Mouse (Mus musculus): Measurements from ENCODE around the gene Prss38. TPM values are rescaled to one million over a fixed set of nuclear protein-coding genes. Genes with fewer than 3 reads are reported as not detected.

The Prss38 gene
- polyA plus RNA-seq, 1 experiment from 2014 or later, result not detected

DNA sequence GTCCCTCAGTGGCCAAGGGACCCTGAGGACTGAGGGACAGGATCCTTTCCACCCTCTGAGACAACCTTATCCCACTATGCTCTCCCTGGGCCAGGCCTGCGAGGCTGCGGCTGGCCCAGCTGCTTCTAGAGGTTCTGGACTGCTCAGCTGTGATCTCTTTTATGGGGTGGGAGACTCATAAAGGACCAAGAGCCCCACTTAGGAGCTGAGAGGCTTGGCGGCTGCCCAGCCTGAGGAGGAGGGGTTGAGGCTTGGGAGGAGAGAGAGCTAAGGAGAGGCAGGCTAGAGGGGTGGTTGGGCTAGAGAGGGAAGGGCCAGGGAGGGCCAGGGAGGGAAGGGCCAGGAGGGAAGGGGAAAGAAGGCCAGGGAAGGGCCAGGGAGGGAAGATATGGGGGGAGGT is 11.0 kb downstream of the Prss38 start:
- WGBS, result 59% methylated on average over 3 of the region's 3 CpGs
- Histone ChIP-seq H3K27ac (ENCODE audit: low read length) (no peak overlapping the region), H3K9me3 (replicated peaks; ENCODE audit: control insufficient read depth, low read length, poor library complexity, severe bottlenecking) (no peaks in the 10 kb centered on the region), H3K36me3 (ENCODE audit: control insufficient read depth, insufficient read depth, low read length) (no peaks in the 10 kb centered on the region), H3K4me2 (ENCODE audit: low read length) (no peak overlapping the region), H3K9ac (ENCODE audit: low read depth, low read length) (no peak overlapping the region), H3K4me1 (ENCODE audit: control insufficient read depth, insufficient read depth, low read length) (no peaks in the 10 kb centered on the region), H3K27me3 (ENCODE audit: control insufficient read depth, insufficient read depth, low read depth, low read length) (no peaks in the 10 kb centered on the region), H3K4me3 (ENCODE audit: low read depth, low read length) (no peak overlapping the region)
- ATAC-seq, result no peak

DNA sequence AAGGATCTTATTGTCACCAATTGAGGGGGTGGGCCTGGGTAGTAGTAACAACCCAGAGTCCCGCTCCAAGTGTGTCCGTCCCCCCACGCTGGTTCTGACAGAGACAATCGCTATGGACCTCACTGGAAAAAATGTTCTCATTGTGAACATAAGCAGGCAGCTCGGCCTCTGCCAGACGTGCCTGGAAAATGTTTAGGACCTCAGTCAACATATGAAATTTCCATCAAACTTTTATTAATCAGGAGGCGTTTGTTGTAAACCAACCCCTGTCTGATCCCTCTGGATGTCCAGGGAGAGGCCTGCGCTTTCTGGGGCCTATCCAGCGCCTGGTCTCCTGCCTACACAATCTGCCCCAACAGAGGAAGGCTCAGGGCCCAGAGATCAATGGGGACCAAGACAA is 11.4 kb downstream of the Prss38 start:
- no peaks in the 10 kb centered on the region for H3K9me3 ChIP-seq (replicated peaks; ENCODE audit: control insufficient read depth, low read length, poor library complexity, severe bottlenecking)

DNA sequence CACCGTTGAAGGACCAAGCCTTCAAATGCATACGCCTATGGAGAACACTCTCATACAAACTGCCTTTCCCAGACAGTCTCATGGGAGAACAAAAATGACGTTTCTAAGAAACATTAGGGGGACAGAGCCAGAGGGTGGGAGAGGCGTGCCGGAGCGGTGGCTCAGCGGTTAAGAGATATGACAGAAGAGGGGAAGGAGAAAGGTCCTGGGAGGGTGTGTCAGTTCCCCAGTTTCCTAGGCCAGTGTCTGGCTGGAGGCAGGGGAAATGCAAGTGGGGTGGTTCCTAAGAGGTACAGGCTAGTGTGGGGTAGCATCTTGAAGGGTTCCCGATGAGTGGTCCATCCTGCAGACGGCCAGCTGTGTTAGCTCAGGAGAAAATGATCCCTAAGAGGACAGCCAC is 14.2 kb downstream of the Prss38 start:
- Histone ChIP-seq H3K4me2 (ENCODE audit: low read length) (no peak overlapping the region), H3K27me3 (ENCODE audit: control insufficient read depth, insufficient read depth, low read depth, low read length) (no peaks in the 10 kb centered on the region), H3K9ac (ENCODE audit: low read depth, low read length) (no peak overlapping the region), H3K4me3 (ENCODE audit: low read depth, low read length) (no peak overlapping the region), H3K9me3 (replicated peaks; ENCODE audit: control insufficient read depth, low read length, poor library complexity, severe bottlenecking) (no peaks in the 10 kb centered on the region), H3K4me1 (ENCODE audit: control insufficient read depth, insufficient read depth, low read length) (no peaks in the 10 kb centered on the region), H3K27ac (ENCODE audit: low read length) (no peak overlapping the region), H3K36me3 (ENCODE audit: control insufficient read depth, insufficient read depth, low read length) (no peaks in the 10 kb centered on the region)
- no peak for ATAC-seq
- 90% methylated on average over 9 of the region's 9 CpGs for WGBS

More for the DNA sequence above, 11.4 kb downstream of the Prss38 start:
- Histone ChIP-seq H3K4me3 (ENCODE audit: low read depth, low read length) (no peak overlapping the region), H3K9ac (ENCODE audit: low read depth, low read length) (no peak overlapping the region), H3K27me3 (ENCODE audit: control insufficient read depth, insufficient read depth, low read depth, low read length) (no peaks in the 10 kb centered on the region), H3K36me3 (ENCODE audit: control insufficient read depth, insufficient read depth, low read length) (no peaks in the 10 kb centered on the region), H3K4me1 (ENCODE audit: control insufficient read depth, insufficient read depth, low read length) (no peaks in the 10 kb centered on the region), H3K27ac (ENCODE audit: low read length) (no peak overlapping the region), H3K4me2 (ENCODE audit: low read length) (no peak overlapping the region)
- no peak for ATAC-seq
- 87% methylated on average over 9 of the region's 9 CpGs for WGBS

DNA sequence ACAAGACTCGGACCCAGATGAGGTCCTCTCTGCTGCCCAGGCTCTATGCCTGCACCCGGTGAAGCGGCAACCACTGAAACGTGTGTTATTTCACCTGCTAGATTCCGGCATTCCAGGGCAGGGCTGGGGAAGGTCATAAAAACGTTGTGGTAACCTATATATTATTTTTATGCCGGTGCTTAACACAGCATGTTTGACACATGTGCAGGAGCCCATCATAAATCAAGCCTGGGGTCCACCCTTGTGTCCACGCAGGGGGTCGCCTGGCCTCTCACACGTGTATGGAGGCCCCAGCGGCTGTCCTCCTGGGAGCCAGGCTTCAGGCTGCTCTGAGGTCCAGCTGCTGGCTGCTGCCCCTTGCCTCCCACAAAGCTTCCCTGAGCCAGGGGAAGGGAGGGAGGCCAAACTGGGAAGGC is 18.6 kb downstream of the Prss38 start:
- Histone ChIP-seq H3K4me1 (ENCODE audit: control insufficient read depth, insufficient read depth, low read length) (no peaks in the 10 kb centered on the region), H3K27ac (ENCODE audit: low read length) (no peak overlapping the region), H3K4me3 (ENCODE audit: low read depth, low read length) (no peak overlapping the region), H3K27me3 (ENCODE audit: control insufficient read depth, insufficient read depth, low read depth, low read length) (no peaks in the 10 kb centered on the region), H3K36me3 (ENCODE audit: control insufficient read depth, insufficient read depth, low read length) (no peaks in the 10 kb centered on the region), H3K9me3 (replicated peaks; ENCODE audit: control insufficient read depth, low read length, poor library complexity, severe bottlenecking) (no peaks in the 10 kb centered on the region), H3K4me2 (ENCODE audit: low read length) (no peak overlapping the region), H3K9ac (ENCODE audit: low read depth, low read length) (no peak overlapping the region)
- no peak for ATAC-seq
- 79% methylated on average over 11 of the region's 11 CpGs for WGBS

DNA sequence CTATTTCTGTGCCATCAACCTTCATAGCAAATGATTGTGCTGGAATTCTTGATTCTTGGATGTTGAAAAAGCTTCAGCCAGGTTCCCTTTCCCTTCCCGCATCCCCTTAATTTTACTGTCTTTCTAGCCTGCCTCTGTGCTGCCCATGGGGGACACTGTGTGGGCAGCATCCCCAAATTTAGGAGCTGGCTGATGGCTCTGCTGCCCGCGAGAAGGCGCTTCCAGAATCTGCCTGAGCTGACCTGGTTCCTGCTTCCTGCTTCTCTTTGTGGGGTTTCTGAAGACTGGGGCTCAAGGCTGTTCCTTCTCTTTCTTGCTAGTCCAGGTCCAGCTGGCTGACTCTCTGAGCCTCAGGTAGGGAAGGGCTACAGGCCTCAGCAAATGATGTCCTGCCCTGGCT is 20.7 kb downstream of the Prss38 start:
- Histone ChIP-seq H3K4me1 (ENCODE audit: control insufficient read depth, insufficient read depth, low read length) (no peaks in the 10 kb centered on the region), H3K4me2 (ENCODE audit: low read length) (no peak overlapping the region), H3K9me3 (replicated peaks; ENCODE audit: control insufficient read depth, low read length, poor library complexity, severe bottlenecking) (no peaks in the 10 kb centered on the region), H3K9ac (ENCODE audit: low read depth, low read length) (no peak overlapping the region), H3K27ac (ENCODE audit: low read length) (no peak overlapping the region), H3K27me3 (ENCODE audit: control insufficient read depth, insufficient read depth, low read depth, low read length) (no peaks in the 10 kb centered on the region), H3K36me3 (ENCODE audit: control insufficient read depth, insufficient read depth, low read length) (no peaks in the 10 kb centered on the region), H3K4me3 (ENCODE audit: low read depth, low read length) (no peak overlapping the region)
- ATAC-seq, result no peak
- 80% methylated on average over 4 of the region's 4 CpGs for WGBS

GRCm38 (mm10) chr11:59350326-59350725 is 25.1 kb downstream of the Prss38 start:
- no peaks in the 10 kb centered on the region for H3K36me3 ChIP-seq (ENCODE audit: control insufficient read depth, insufficient read depth, low read length)
- H3K27me3 ChIP-seq (ENCODE audit: control insufficient read depth, insufficient read depth, low read depth, low read length), result no peaks in the 10 kb centered on the region
- 86% methylated on average over 2 of the region's 2 CpGs for WGBS
- no peak overlapping the region for H3K4me3 ChIP-seq (ENCODE audit: low read depth, low read length)
- no peak for ATAC-seq
- H3K4me2 ChIP-seq (ENCODE audit: low read length), result no peak overlapping the region
- H3K4me1 ChIP-seq (ENCODE audit: control insufficient read depth, insufficient read depth, low read length), result no peaks in the 10 kb centered on the region
- H3K27ac ChIP-seq (ENCODE audit: low read length), result no peak overlapping the region
- no peak overlapping the region for H3K9ac ChIP-seq (ENCODE audit: low read depth, low read length)
- no peaks in the 10 kb centered on the region for H3K9me3 ChIP-seq (replicated peaks; ENCODE audit: control insufficient read depth, low read length, poor library complexity, severe bottlenecking)

GRCm38 (mm10) chr11:59346166-59346910 is 29.1 kb downstream of the Prss38 start:
- Histone ChIP-seq H3K4me2 (ENCODE audit: low read length) (no peak overlapping the region), H3K36me3 (ENCODE audit: control insufficient read depth, insufficient read depth, low read length) (no peaks in the 10 kb centered on the region), H3K4me3 (ENCODE audit: low read depth, low read length) (no peak overlapping the region), H3K9me3 (replicated peaks; ENCODE audit: control insufficient read depth, low read length, poor library complexity, severe bottlenecking) (no peaks in the 10 kb centered on the region), H3K27me3 (ENCODE audit: control insufficient read depth, insufficient read depth, low read depth, low read length) (no peaks in the 10 kb centered on the region), H3K27ac (ENCODE audit: low read length) (no peak overlapping the region), H3K9ac (ENCODE audit: low read depth, low read length) (no peak overlapping the region), H3K4me1 (ENCODE audit: control insufficient read depth, insufficient read depth, low read length) (no peaks in the 10 kb centered on the region)
- no peak for ATAC-seq
- WGBS, result 79% methylated on average over 11 of the region's 11 CpGs

GRCm38 (mm10) chr11:59342956-59343355 is 32.5 kb downstream of the Prss38 start:
- Histone ChIP-seq H3K4me3 (ENCODE audit: low read depth, low read length) (no peak overlapping the region), H3K4me2 (ENCODE audit: low read length) (no peak overlapping the region), H3K36me3 (ENCODE audit: control insufficient read depth, insufficient read depth, low read length) (no peaks in the 10 kb centered on the region), H3K27ac (ENCODE audit: low read length) (no peak overlapping the region), H3K9ac (ENCODE audit: low read depth, low read length) (no peak overlapping the region), H3K9me3 (replicated peaks; ENCODE audit: control insufficient read depth, low read length, poor library complexity, severe bottlenecking) (no peaks in the 10 kb centered on the region), H3K27me3 (ENCODE audit: control insufficient read depth, insufficient read depth, low read depth, low read length) (no peaks in the 10 kb centered on the region), H3K4me1 (ENCODE audit: control insufficient read depth, insufficient read depth, low read length) (no peaks in the 10 kb centered on the region)
- ATAC-seq, result no peak
- WGBS, result 77% methylated on average over 5 of the region's 5 CpGs

- 97% methylated on average over 2 of the region's 2 CpGs for WGBS
- Histone ChIP-seq H3K27me3 (ENCODE audit: control insufficient read depth, insufficient read depth, low read depth, low read length) (no peaks in the 10 kb centered on the region), H3K9ac (ENCODE audit: low read depth, low read length) (no peak overlapping the region), H3K36me3 (ENCODE audit: control insufficient read depth, insufficient read depth, low read length) (no peaks in the 10 kb centered on the region), H3K4me3 (ENCODE audit: low read depth, low read length) (no peak overlapping the region), H3K4me2 (ENCODE audit: low read length) (no peak overlapping the region), H3K27ac (ENCODE audit: low read length) (no peak overlapping the region), H3K9me3 (replicated peaks; ENCODE audit: control insufficient read depth, low read length, poor library complexity, severe bottlenecking) (no peaks in the 10 kb centered on the region), H3K4me1 (ENCODE audit: control insufficient read depth, insufficient read depth, low read length) (no peaks in the 10 kb centered on the region)
- ATAC-seq, result no peak
Measured at GRCm38 (mm10) chr11:59338736-59339120, 36.7 kb downstream of the Prss38 start.

All from midbrain, embryonic 16.5 days (tissue).